Mouse (Mus musculus) heart, embryonic 12.5 days (tissue): Measurements from ENCODE around the gene Ube2g1. TPM values are rescaled to one million over a fixed set of nuclear protein-coding genes. Genes with fewer than 3 reads are reported as not detected.

ENCODE experiments used
- ATAC-seq: fragments of 200-750 bp; cut with Nextera tagmentation; 2 replicates; pipeline ENCODE4 v1.8.0; 2017; ENCODE audit warnings: moderate TSS enrichment, moderate library complexity; ENCODE audit not compliant: insufficient number of reproducible peaks, low FRiP score
- H3K27ac ChIP-seq: fragments of 300-500 bp; sonication (generic); 2 replicates; pipeline ENCODE4 v1.5.1; 2016; ENCODE audit warnings: mild to moderate bottlenecking, moderate library complexity; ENCODE audit not compliant: poor library complexity, severe bottlenecking
- H3K27me3 ChIP-seq: fragments of 300-500 bp; sonication (generic); replicated peaks from 2 replicates; pipeline ENCODE4 v1.6.1; 2016; ENCODE audit warnings: mild to moderate bottlenecking, moderate library complexity
- H3K36me3 ChIP-seq: fragments of 300-500 bp; sonication (generic); 2 replicates; pipeline ENCODE4 v1.6.1; 2016; ENCODE audit warnings: mild to moderate bottlenecking, moderate library complexity
- H3K4me1 ChIP-seq: fragments of 300-500 bp; sonication (generic); replicated peaks from 2 replicates; pipeline ENCODE4 v1.6.1; 2016; ENCODE audit warnings: mild to moderate bottlenecking
- H3K4me2 ChIP-seq: fragments of 300-500 bp; sonication (generic); 2 replicates; pipeline ENCODE4 v1.6.1; 2016; ENCODE audit warnings: mild to moderate bottlenecking, moderate library complexity
- H3K4me3 ChIP-seq: fragments of 300-500 bp; sonication (generic); 2 replicates; pipeline ENCODE4 v1.5.1; 2016; ENCODE audit warnings: mild to moderate bottlenecking
- H3K9ac ChIP-seq: fragments of 300-500 bp; sonication (generic); 2 replicates; pipeline ENCODE4 v1.6.1; 2016; ENCODE audit warnings: mild to moderate bottlenecking, moderate library complexity
- H3K9me3 ChIP-seq: fragments of 300-500 bp; sonication (generic); replicated peaks from 2 replicates; pipeline ENCODE4 v1.6.1; 2016; ENCODE audit warnings: mild to moderate bottlenecking, moderate library complexity
- WGBS: fragments of 180-500 bp; shearing (Covaris S2); methylation state at CpG from one replicate; pipeline ENCODE4 v1.1.7; 2016; 5-methylcytosine and 5-hydroxymethylcytosine counted together
- polyA plus RNA-seq: library from polyadenylated mRNA; unstranded; fragments of >200 nt; fragmentation: Nextera tagmentation; extraction: Ambion mirVana; gene quantifications from 2 replicates; pipeline ENCODE4 v1.2.1, GENCODE M21; 2016

The Ube2g1 gene
- polyA plus RNA-seq, result 68.5 and 71.0 TPM in 2 replicates

DNA sequence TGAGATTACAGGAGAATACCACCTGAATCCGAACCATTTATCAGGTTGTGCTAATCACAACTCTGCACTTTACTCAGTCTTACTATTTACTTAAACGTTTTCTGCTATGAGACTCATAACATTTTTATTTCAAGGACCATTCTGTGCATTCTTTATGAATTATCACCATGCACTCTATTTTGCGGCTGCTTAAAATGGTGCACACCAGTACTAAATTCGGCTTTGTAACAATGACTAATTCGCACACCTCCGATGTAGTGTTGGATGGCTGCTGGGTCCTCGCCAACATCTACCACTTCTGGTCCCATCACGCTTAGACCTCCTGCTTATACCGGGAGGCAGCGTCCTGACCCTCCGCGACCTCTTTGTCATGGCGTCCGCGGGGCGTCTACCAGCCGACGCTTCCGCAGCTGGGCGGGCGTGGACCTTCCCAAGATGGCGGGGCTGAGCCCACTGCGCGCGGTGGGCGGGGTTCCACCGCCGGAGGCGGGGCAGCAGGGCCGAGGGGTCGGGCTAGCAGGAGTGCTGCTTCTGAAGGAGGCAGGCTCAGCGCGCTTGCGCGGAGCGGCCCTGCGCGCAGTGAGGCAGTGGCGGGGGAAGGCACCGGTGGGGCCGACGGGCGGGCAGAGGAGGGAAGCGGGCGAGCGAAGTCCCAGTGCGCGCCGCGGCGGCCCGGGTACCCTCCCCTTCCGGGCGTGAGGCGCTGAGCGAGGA is at the start of gene Ube2g1:
Gene Ube2g1, plus strand, starts transcription at position 590 of the 714 bp plus-strand sequence.
- H3K27me3 ChIP-seq, result no peaks in the 10 kb centered on the region
- H3K9me3 ChIP-seq, result no peaks in the 10 kb centered on the region
- H3K4me1 ChIP-seq, result peaks cover 13% of the 10 kb centered on the region
- H3K27ac ChIP-seq, result peak within 1 kb of the TSS; percentile 98
- H3K4me2 ChIP-seq, result peak within 1 kb of the TSS; percentile 63
- no peaks in the 10 kb centered on the region for H3K36me3 ChIP-seq
- WGBS, result 2% methylated on average over 54 of the region's 56 CpGs
- H3K4me3 ChIP-seq, result peak within 1 kb of the TSS; percentile 88
- peak; percentile 93 for ATAC-seq
- H3K9ac ChIP-seq, result peak within 1 kb of the TSS; percentile 96

GRCm38 (mm10) chr11:72558155-72558554 is 48.9 kb upstream of the Ube2g1 start:
- no peaks in the 10 kb centered on the region for H3K27me3 ChIP-seq
- H3K4me3 ChIP-seq, result no peak overlapping the region
- no peak overlapping the region for H3K9ac ChIP-seq
- H3K36me3 ChIP-seq, result no peaks in the 10 kb centered on the region
- H3K9me3 ChIP-seq, result no peaks in the 10 kb centered on the region
- WGBS, result 62% methylated on average over 5 of the region's 5 CpGs
- H3K4me2 ChIP-seq, result no peak overlapping the region
- ATAC-seq, result no peak
- H3K27ac ChIP-seq, result no peak overlapping the region
- H3K4me1 ChIP-seq, result no peaks in the 10 kb centered on the region

DNA sequence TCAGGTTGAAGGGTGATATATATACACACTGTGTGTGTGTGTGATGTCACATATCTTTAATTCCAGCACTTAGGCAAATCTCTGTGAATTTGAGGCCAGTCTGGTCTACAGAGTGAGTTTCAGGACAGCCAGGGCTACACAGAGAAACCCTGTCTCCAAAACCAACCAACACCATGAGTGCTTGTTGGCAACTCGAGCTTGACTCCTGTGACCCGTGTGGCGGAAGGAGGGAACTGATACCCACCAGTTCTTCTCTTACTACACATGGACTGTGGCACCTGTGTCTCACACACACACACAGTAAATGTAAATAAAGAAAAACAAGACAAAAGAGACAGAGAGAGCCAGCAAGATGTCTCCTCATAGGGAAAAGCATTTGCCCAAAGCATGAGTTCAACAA is 46.4 kb upstream of the Ube2g1 start:
- Histone ChIP-seq H3K27me3 (no peaks in the 10 kb centered on the region), H3K27ac (no peak overlapping the region), H3K9me3 (no peaks in the 10 kb centered on the region), H3K36me3 (no peaks in the 10 kb centered on the region), H3K9ac (no peak overlapping the region), H3K4me2 (no peak overlapping the region), H3K4me1 (no peaks in the 10 kb centered on the region), H3K4me3 (no peak overlapping the region)
- WGBS, result 57% methylated on average over 3 of the region's 3 CpGs
- ATAC-seq, result no peak

DNA sequence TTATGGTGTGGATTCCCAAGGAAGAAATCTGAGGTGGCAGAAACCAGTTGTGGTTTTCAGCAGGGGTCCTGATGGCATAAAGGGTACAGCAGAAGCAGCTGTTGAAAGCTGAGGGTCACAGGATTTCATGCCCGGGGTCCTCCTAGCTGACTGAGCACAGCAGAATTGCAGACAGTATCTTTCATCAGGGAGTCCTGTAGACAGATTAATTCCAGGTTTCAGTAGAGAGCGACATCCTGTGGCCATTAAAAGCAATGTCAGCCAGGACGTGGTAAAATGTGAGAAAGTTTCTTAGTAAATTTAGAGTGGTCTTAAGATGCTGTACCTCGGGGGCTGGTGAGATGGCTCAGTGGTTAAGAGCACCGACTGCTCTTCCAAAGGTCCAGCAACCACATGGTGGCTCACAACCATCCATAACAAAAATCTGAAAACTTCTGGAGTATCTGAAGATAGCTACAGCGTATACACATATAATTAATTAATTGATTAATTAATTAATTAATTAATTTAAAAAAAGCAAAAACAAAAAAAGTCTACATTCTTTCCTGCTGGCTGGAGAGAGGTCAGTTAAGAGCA is 42.8 kb upstream of the Ube2g1 start:
- no peaks in the 10 kb centered on the region for H3K9me3 ChIP-seq
- no peaks in the 10 kb centered on the region for H3K27me3 ChIP-seq
- H3K27ac ChIP-seq, result no peak overlapping the region
- no peaks in the 10 kb centered on the region for H3K36me3 ChIP-seq
- no peak overlapping the region for H3K9ac ChIP-seq
- no peak overlapping the region for H3K4me3 ChIP-seq
- no peak overlapping the region for H3K4me2 ChIP-seq
- WGBS, result 21% methylated on average over 6 of the region's 6 CpGs
- no peak for ATAC-seq
- 0 out of 2 replicates have a peak, but pooled peaks cover 2% of the 10 kb centered on the region for H3K4me1 ChIP-seq

DNA sequence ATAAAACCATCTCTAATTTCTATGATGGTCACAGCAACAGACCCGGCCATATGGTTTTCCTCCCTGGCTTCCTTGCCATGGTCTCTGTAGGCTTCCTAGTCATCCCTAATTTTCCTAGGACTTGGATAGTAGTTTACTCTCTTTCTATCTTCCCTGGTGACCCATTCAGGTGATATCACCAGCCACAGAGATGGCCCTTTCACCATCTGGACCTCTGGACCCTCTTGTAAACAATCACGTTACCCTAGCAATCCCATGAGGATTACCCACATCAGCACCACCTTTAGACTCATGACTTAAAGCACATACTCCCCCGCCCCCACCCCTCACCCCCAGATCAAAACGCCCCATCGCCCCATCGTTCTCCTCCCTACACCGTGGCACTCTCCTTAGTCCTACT is 40.8 kb upstream of the Ube2g1 start:
- H3K4me1 ChIP-seq, result 0 out of 2 replicates have a peak, but pooled peaks cover 2% of the 10 kb centered on the region
- no peak overlapping the region for H3K4me3 ChIP-seq
- H3K9ac ChIP-seq, result no peak overlapping the region
- WGBS, result 64% methylated on average over 7 of the region's 7 CpGs
- H3K9me3 ChIP-seq, result no peaks in the 10 kb centered on the region
- H3K4me2 ChIP-seq, result no peak overlapping the region
- no peaks in the 10 kb centered on the region for H3K36me3 ChIP-seq
- H3K27ac ChIP-seq, result no peak overlapping the region
- ATAC-seq, result no peak
- peaks cover 5% of the 10 kb centered on the region for H3K27me3 ChIP-seq

GRCm38 (mm10) chr11:72566816-72567338 is 40.2 kb upstream of the Ube2g1 start:
- Histone ChIP-seq H3K27me3 (peaks cover 7% of the 10 kb centered on the region), H3K4me3 (no peak overlapping the region), H3K9me3 (no peaks in the 10 kb centered on the region), H3K36me3 (no peaks in the 10 kb centered on the region), H3K4me2 (no peak overlapping the region), H3K9ac (no peak overlapping the region), H3K4me1 (0 out of 2 replicates have a peak, but pooled peaks cover 2% of the 10 kb centered on the region), H3K27ac (no peak overlapping the region)
- no peak for ATAC-seq
- WGBS, result 42% methylated on average over 10 of the region's 10 CpGs

GRCm38 (mm10) chr11:72569051-72569450 is 38.0 kb upstream of the Ube2g1 start:
- ATAC-seq, result no peak
- Histone ChIP-seq H3K36me3 (no peaks in the 10 kb centered on the region), H3K27me3 (peaks cover 7% of the 10 kb centered on the region), H3K4me1 (0 out of 2 replicates have a peak, but pooled peaks cover 2% of the 10 kb centered on the region), H3K27ac (no peak overlapping the region), H3K4me3 (no peak overlapping the region), H3K4me2 (no peak overlapping the region), H3K9ac (no peak overlapping the region), H3K9me3 (no peaks in the 10 kb centered on the region)
- 23% methylated on average over 8 of the region's 8 CpGs for WGBS

DNA sequence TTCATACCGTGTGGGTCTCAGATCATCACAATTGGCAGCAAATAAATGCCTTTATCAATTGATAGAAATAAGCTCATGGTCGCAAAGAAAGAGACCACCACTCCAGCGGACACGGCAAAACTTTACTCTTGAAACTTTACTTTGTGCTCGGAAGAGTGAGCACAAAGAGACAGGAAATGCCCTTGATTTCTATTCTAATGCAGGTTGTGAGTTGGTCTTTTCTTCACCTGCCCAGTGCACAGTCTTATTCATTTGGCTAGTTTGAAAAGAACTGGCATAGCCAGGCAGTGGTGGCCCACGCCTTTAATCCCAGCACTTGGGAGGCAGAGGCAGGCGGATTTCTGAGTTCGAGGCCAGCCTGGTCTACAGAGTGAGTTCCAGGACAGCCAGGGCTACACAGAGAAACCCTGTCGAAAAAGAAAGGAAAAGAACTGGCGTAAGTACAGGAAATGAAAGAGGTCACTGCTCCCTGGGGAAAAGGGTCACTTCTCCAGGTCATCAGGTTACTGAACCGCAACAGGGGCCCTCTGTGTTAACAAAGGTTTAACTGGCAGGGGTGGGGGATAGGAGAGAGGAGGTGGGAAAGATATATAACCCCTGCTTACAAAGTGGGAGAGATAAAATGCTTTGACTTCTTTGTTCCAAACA is 37.3 kb upstream of the Ube2g1 start:
- Histone ChIP-seq H3K27me3 (peaks cover 7% of the 10 kb centered on the region), H3K9ac (no peak overlapping the region), H3K4me3 (no peak overlapping the region), H3K27ac (no peak overlapping the region), H3K36me3 (no peaks in the 10 kb centered on the region), H3K4me1 (0 out of 2 replicates have a peak, but pooled peaks cover 2% of the 10 kb centered on the region), H3K4me2 (no peak overlapping the region), H3K9me3 (no peaks in the 10 kb centered on the region)
- ATAC-seq, result no peak
- WGBS, result 67% methylated on average over 11 of the region's 11 CpGs

DNA sequence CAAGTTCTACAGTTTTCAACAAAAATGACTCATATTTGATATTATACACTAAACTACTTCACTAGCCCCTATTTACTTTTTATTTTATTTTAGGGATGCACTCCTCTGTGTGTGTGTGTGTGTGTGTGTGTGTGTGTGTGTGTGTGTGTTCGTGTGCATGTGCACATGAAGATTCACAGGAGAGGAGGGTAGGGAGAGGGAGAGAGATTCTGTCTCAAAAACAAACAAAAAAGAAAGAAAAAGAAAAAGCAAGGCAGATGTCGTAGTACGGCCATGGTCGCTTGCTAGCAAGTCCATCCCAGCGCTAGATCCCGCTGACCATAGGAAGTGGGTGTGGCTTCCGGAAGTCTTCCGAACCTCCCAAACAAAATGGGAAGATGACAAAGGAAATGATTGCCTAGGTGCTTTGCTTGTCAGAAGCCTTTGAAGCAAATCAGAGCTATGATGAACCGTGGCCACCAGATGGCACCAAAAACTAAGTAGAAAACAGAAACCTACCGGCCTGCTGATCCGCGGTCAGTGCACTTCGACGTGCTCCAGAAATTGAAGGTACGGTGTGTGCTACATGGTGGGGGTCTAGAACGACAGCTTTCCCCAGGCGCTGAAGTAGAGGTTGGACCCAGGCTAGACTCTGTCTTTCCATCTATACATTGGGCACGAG is 36.6 kb upstream of the Ube2g1 start:
- Histone ChIP-seq H3K4me3 (no peak overlapping the region), H3K4me1 (0 out of 2 replicates have a peak, but pooled peaks cover 2% of the 10 kb centered on the region), H3K9me3 (no peaks in the 10 kb centered on the region), H3K9ac (no peak overlapping the region), H3K36me3 (no peaks in the 10 kb centered on the region), H3K27ac (no peak overlapping the region), H3K27me3 (peaks cover 7% of the 10 kb centered on the region), H3K4me2 (peak overlapping the region; percentile 41)
- 4% methylated on average over 18 of the region's 18 CpGs for whole genome bisulfite sequencing
- ATAC-seq, result no peak

DNA sequence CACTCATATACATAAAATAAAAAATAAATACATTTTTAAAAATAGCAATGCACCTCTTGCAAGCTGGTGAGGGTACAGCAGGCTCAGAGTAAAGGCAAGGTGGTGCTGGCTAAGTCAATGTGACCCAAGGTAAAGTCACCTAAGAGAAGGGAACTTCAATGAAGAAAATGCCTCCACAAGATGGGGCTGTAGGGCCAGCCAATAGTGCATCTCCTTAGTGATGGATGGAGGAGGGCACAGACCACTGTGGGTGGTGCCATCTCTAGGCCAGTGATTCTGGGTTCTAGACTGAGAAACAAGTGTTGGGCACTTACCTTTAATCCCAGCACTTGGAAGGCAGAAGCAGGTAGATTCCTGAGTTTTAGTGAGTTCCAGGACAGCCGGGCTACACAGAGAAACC is 33.3 kb upstream of the Ube2g1 start:
- Histone ChIP-seq H3K4me1 (peaks cover 2% of the 10 kb centered on the region; the same call in 1 of the 2 replicates), H3K4me2 (no peak overlapping the region), H3K27me3 (peaks cover 11% of the 10 kb centered on the region), H3K27ac (no peak overlapping the region), H3K9me3 (no peaks in the 10 kb centered on the region), H3K9ac (no peak overlapping the region), H3K36me3 (no peaks in the 10 kb centered on the region), H3K4me3 (no peak overlapping the region)
- 0 out of 2 replicates have a peak, but pooled peaks have one; percentile 15 for ATAC-seq
- 92% methylated on average over 1 of the region's 1 CpGs for WGBS

DNA sequence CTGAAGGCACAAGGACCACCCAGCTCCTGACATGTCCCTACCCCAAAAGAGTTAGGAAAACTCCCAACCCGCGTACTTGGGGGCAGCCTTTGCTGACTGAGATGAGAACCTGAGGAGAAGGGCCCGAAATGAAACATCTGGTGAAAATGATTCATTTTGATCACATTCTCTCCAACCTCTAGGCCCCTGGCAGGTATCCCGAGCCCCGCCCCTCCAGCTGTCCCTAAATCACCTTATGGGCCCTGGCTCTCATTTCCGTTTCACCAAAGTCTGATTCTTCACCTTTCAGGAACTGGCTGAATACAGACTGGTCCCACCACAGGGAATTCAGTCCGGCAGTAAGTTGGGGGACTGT is 31.0 kb upstream of the Ube2g1 start:
- Histone ChIP-seq H3K4me2 (peak overlapping the region; percentile 92), H3K9ac (0 out of 2 replicates have a peak overlapping the region, but pooled peaks have one; percentile 53), H3K4me3 (peak overlapping the region; percentile 53), H3K4me1 (no peaks in the 10 kb centered on the region; the same call in 1 of the 2 replicates), H3K27me3 (peaks cover 9% of the 10 kb centered on the region), H3K27ac (no peak overlapping the region), H3K36me3 (no peaks in the 10 kb centered on the region), H3K9me3 (no peaks in the 10 kb centered on the region)
- no peak for ATAC-seq
- 24% methylated on average over 7 of the region's 7 CpGs for WGBS
